Mouse (Mus musculus): ENCODE measurements at regions not wholly inside any gene's neighbourhood (a gene's known extent, or its start where the extent isn't known, plus 50 kb on each side); places are given as distances from the start of the nearest gene placed in this dataset.

DNA sequence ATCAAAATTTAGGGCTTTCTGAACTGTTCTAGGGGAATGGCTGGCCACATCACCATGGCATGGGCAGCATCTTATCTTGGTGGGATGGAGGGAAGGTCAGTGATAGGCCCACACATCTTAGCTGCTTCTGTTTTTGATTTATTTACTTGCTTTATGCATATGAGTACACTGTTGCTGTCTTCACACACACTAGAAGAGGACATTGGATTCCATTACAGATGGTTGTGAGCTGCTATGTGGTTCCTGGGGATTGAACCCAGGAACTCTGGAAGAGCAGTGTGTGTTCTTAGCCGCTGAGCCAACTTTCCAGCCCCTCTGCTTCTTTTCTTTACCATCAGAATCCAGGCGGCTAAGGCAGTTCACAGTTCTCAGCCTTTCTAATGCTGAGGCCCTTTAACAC is 260.4 kb downstream of the Dact1 start:
- no peak for TF ChIP-seq GATA1 (IDR thresholded peaks at IDR 0.05; ENCODE audit: borderline replicate concordance, low read length)
- no peak for TF ChIP-seq FLI1 (IDR thresholded peaks at IDR 0.05; ENCODE audit: low read length)
